Mouse (Mus musculus): ENCODE measurements around the gene Aqp2.

GRCm38 (mm10) chr15:99592177-99592576 is 13.3 kb downstream of the Aqp2 start:
- no peak for TF ChIP-seq CTCF (IDR thresholded peaks at IDR 0.05; ENCODE audit: low read depth, low read length)
- TF ChIP-seq GATA1 (IDR thresholded peaks at IDR 0.05; ENCODE audit: borderline replicate concordance, low read length) = no peak
- no peak for TF ChIP-seq TAL1 (conservative IDR thresholded peaks at IDR 0.05; ENCODE audit: low read depth, low read length)
- TF ChIP-seq GATA2 (IDR thresholded peaks at IDR 0.05; ENCODE audit: borderline replicate concordance, low read depth, low read length) = no peak

Measured in G1E (cell line).